Comparison of ENCODE assay signal across 14 mouse cellular contexts in the genomic region with DNA sequence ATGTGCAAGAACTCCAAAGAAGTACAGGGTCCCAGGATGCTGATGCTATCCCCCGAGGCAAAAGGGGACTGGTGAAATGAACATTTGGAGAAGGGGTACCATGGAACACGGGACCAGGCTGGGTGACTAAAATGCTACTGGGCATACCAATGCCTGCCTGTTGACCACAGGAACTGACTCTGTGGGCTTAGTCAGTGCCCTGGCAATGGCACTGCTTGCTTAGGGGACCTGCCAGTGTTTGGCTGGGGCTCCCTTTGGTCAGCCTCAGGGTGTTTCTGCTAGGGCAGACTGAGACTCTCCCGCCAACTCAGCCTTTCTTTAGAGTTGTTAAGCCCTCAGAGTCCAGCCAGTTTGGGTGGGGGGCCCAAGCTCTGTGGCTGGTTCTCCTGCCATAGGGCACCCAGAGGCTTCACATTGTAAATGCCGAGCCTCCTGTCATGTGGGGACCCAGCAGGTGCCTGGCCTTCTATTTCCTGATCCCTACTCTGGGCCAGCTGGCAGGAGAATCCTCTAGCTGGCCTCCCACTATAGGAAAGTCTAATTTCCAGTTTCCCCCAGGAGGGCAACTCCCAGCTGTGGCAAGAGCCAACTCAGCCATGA.
DNase-seq lines count a peak whose midpoint lies in the region; ATAC-seq lines count a peak whose summit lies in the region.
"Had no signal": no experiment of that assay in that cellular context is flagged by ENCODE, and none has a peak within 500 bp of the region (broad histone marks: within the 10 kb centered on the region; RNA-seq: fewer than 3 reads in every experiment).

No protein-coding gene starts in this region.

- peak; percentile 45 for DNase-seq in cerebellum, adult 11 months
- DNase-seq in 3T3-L1 (ENCODE audit: low read depth, low spot score), result peak; percentile 73
- peak; percentile 53 to 65 for DNase-seq in cerebellum, adult 18-20 months
- peak; percentile 75 for DNase-seq in cerebellum, postnatal 25 days
- DNase-seq in frontal cortex, postnatal 10 days (ENCODE audit: low spot score in 2 of 2), result no peak
- DNase-seq in kidney, adult 11 months, result no peak
- DNase-seq: gastrocnemius, postnatal 14 days; heart, adult 2 months; kidney, adult 18-20 months; kidney, postnatal 10 days; layer of hippocampus, postnatal 36 days; thymus, postnatal 36 days had no signal

- ATAC-seq in cerebellum, adult (ENCODE audit: insufficient number of reproducible peaks, low FRiP score, low TSS enrichment), result no peak
- ATAC-seq: Patski had no signal

Comparison
In these comparisons a context has a peak if more than half of its experiments do, and no peak if none do; other contexts are left out.
1. DNase-seq: peak in cerebellum, adult 11 months (single experiment), 3T3-L1 (single experiment), cerebellum, adult 18-20 months (2 of 2) and cerebellum, postnatal 25 days (2 of 2); none in frontal cortex, postnatal 10 days (0 of 2) and kidney, adult 11 months (single experiment).